Mouse (Mus musculus): Measurements from ENCODE around the gene F3.

- TF ChIP-seq CTCF (IDR thresholded peaks at IDR 0.05; ENCODE audit: extremely low read depth, insufficient read length, insufficient replicate concordance, low read depth, low read length) (no peak), POLR2A (IDR thresholded peaks at IDR 0.05; ENCODE audit: low read depth, low read length) (no peak)
These were observed 34.3 kb upstream of the F3 start for GRCm38 (mm10) chr3:121689029-121689428.

All from small intestine, adult 2 months (tissue).